Mouse (Mus musculus) left cerebral cortex, postnatal 14 days (tissue): Measurements from ENCODE around the gene Vmn1r120. TPM values are rescaled to one million over a fixed set of nuclear protein-coding genes. Genes with fewer than 3 reads are reported as not detected.
"Not testable (repeated sequence)": the region's sequence is repeated elsewhere in the genome, so short reads cannot be mapped to it uniquely, and the experiment has no call there.

Experiments
- DNase-seq, 2 experiments: peaks; one replicate each; pipeline ENCODE4 v3.0.0; 2021 to 2022; ENCODE audit warnings: low spot score in 2 of 2, mixed read lengths in 1 of 2
- intact Hi-C: fragments of 180-260 bp; cut with DNase I; formaldehyde crosslinking; loops from one replicate; pipeline ENCODE4 v1.15.1; 2025
- long read RNA-seq, 2 experiments: library from polyadenylated mRNA; stranded (forward); transcript quantifications; one replicate each; pipeline ENCODE4 v2.0.0; 2021
- total RNA-seq, 2 experiments: library from RNA; stranded (reverse); gene quantifications; 2 replicates each; pipeline ENCODE4 v1.2.3; 2021

The Vmn1r120 gene
- not detected for total RNA-seq
- long read RNA-seq, experiment 1, result 0 reads
- long read RNA-seq, experiment 2, result 0 reads

DNA sequence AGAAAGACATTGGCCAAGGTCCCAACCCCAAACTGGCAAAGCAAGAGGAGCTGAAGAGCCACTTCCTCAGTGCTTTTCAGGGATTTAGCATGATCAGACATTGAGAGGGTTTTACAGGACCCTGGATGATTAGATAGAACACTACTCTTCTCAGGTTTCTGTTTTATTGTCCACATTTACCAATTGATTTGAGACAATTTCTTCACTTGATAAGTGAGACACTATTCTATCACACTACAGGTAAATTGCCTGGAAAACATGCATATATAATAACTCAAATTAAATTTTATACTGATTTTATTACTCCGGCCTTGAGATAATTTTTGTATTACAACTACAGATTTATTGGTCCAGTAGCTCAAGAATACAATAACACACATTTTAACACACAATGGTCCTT, at the start of gene Vmn1r120:
TSS of gene Vmn1r120 (minus strand) at position 101 of the 400 bp plus-strand sequence.
- DNase-seq, intact Hi-C loops: not testable (repeated sequence)

DNA sequence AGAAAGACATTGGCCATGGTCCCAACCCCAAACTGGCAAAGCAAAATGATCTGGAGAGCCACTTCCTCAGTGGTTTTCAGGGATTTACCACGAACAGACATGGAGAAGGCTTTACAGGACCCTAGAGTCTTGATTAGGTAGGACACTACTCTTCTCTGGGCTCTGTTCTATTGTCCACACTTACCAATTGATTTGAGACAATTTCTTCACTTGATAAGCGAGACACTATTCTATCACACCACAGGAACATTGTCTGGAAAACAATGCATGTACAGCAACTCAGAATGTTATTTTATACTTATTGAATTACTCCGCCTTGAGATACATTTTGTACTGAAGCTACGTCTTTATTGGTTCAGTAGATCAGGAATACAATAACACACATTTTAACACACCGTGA, 44.8 kb upstream of the Vmn1r120 start, which contains the start of gene Vmn1r121:
TSS of gene Vmn1r121 (minus strand) at position 101 of the 400 bp plus-strand sequence.
- DNase-seq, intact Hi-C loops: not testable (repeated sequence)

DNA sequence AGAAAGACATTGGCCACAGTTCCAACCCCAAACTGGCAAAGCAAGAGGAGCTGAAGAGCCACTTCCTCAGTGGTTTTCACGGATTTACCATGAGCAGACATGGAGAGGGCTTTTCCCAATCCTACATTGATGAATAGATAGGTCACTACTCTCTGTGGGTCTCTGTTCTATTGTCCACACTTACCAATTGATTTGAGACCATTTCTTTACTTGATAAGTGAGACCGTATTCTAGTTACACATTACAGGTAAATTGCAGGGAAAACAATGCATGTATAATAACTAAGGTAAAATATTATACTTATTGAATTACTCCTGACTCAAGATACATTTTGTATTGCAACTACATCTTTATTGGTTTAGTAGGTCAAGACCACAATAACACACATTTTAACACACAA, 41.2 kb downstream of the Vmn1r120 start, which contains the start of gene Vmn1r119:
TSS of gene Vmn1r119 (minus strand) at position 101 of the 400 bp plus-strand sequence.
- DNase-seq, intact Hi-C loops: not testable (repeated sequence)

Other genes with a start within 250 kb of the Vmn1r120 start
- gene Vmn1r114, start 241.6 kb downstream of the Vmn1r120 start, total RNA-seq, result not detected
- gene Vmn1r115, start 208.8 kb downstream of the Vmn1r120 start, total RNA-seq, result not detected
- gene Vmn1r116, start 181.5 kb downstream of the Vmn1r120 start, total RNA-seq, result not detected
- gene Vmn1r117, start 169.7 kb downstream of the Vmn1r120 start, total RNA-seq, result not detected
- gene Vmn1r118, start 141.4 kb downstream of the Vmn1r120 start, total RNA-seq, result not detected
- gene Vmn1r119, start 41.3 kb downstream of the Vmn1r120 start, total RNA-seq, result not detected
- gene Vmn1r121, start 44.7 kb upstream of the Vmn1r120 start, total RNA-seq, result not detected
- not detected for gene Vmn1r122, start 80.3 kb upstream of the Vmn1r120 start, total RNA-seq
- gene Vmn1r123, start 108.4 kb upstream of the Vmn1r120 start, total RNA-seq, result not detected
- gene Gm5157, start 136.6 kb upstream of the Vmn1r120 start, total RNA-seq, result not detected
- not detected for gene Vmn1r124, start 206.8 kb upstream of the Vmn1r120 start, total RNA-seq
- gene Vmn1r125, start 218.4 kb upstream of the Vmn1r120 start, total RNA-seq, result not detected
- not detected for gene Vmn1r126, start 247.7 kb upstream of the Vmn1r120 start, total RNA-seq